13 mouse cellular contexts compared by ENCODE assay signal in the genomic region with DNA sequence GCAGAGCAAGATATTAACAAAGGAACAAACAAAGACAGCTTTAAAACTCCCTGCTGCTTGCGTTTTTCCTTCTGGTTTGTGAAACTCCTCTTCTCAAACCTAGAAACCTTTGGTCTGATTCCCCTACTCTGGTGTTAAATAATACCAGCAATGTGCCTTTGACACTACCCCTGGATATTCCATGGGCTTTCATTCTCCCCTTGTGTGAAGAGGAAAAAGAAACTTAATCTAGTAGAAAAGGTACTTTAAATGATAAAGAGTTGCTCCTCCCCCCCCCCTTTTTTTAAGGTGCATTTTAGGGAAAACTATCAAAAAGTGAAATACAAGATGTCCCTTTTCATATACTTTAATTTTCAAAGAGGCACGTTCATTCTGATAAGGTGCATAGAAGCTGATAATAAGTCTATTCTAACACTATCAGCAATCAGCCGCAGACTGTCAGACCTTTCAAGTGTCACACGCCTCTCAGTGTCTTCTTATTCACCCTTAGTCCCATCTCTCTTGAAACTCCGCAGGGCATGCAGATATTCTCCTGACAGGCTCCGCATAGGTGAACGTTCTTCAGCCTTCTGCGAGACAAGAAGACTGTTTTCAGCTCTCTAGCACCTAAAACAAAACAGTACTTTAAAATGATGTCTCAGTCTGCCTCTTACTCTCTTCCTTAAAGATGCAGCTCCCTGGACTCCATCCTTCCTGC.
DNase-seq lines count a peak whose midpoint lies in the region; ATAC-seq and TF ChIP-seq lines count a peak whose summit lies in the region.
"Had no signal": no experiment of that assay in that cellular context is flagged by ENCODE, and none has a peak within 500 bp of the region (broad histone marks: within the 10 kb centered on the region; RNA-seq: fewer than 3 reads in every experiment).

No protein-coding gene starts in this region.

- H3K27ac ChIP-seq in lung, embryonic 16.5 days (ENCODE audit: low read length): no peak overlapping the region
- peak overlapping the region; percentile 71 for H3K27ac ChIP-seq in forebrain, postnatal 0 days (ENCODE audit: low read depth, low read length)
- peak overlapping the region; percentile 74 for H3K27ac ChIP-seq in midbrain, embryonic 14.5 days (replicated peaks; ENCODE audit: low read depth, low read length)
- H3K27ac ChIP-seq: kidney, postnatal 0 days; limb, embryonic 12.5 days had no signal

- 31% methylated on average over 8 of the region's 8 CpGs for WGBS in lung, embryonic 16.5 days
- WGBS in forebrain, postnatal 0 days: 18% methylated on average over 8 of the region's 8 CpGs
- WGBS in midbrain, embryonic 14.5 days: 9% methylated on average over 8 of the region's 8 CpGs

- no peaks in the 10 kb centered on the region for H3K27me3 ChIP-seq in lung, embryonic 16.5 days (ENCODE audit: control insufficient read depth, insufficient read depth, low read depth, low read length)
- no peaks in the 10 kb centered on the region for H3K27me3 ChIP-seq in forebrain, postnatal 0 days (ENCODE audit: insufficient read depth, low read length)
- no peaks in the 10 kb centered on the region for H3K27me3 ChIP-seq in midbrain, embryonic 14.5 days (ENCODE audit: control insufficient read depth, insufficient read depth, low read length)
- H3K27me3 ChIP-seq: limb, embryonic 12.5 days had no signal

- no peaks in the 10 kb centered on the region for H3K9me3 ChIP-seq in lung, embryonic 16.5 days (ENCODE audit: control insufficient read depth, low read length)
- no peaks in the 10 kb centered on the region for H3K9me3 ChIP-seq in forebrain, postnatal 0 days (ENCODE audit: low read length)
- H3K9me3 ChIP-seq in midbrain, embryonic 14.5 days (ENCODE audit: control insufficient read depth, low read length): no peaks in the 10 kb centered on the region
- H3K9me3 ChIP-seq: limb, embryonic 12.5 days had no signal

- H3K4me1 ChIP-seq in lung, embryonic 16.5 days (replicated peaks; ENCODE audit: control insufficient read depth, insufficient read depth, low read length): no peaks in the 10 kb centered on the region; the same call in 1 of the 2 replicates
- peaks cover 10% of the 10 kb centered on the region; the same call in 1 of the 2 replicates for H3K4me1 ChIP-seq in forebrain, postnatal 0 days (ENCODE audit: insufficient read depth)
- peaks cover 15% of the 10 kb centered on the region for H3K4me1 ChIP-seq in midbrain, embryonic 14.5 days (ENCODE audit: control insufficient read depth, insufficient read depth, low read length)
- H3K4me1 ChIP-seq: limb, embryonic 12.5 days had no signal

- TF ChIP-seq CTCF in forebrain, postnatal 0 days (IDR thresholded peaks at IDR 0.05; ENCODE audit: low read depth): no peak

- DNase-seq in lung, postnatal 14 days: no peak
- peak; percentile 35 for DNase-seq in forebrain, postnatal 0 days
- DNase-seq in midbrain, embryonic 14.5 days: peak; percentile 43
- DNase-seq in ovary, postnatal 14 days (ENCODE audit: low spot score): no peak
- DNase-seq in kidney, adult 8-10 months: no peak
- no peak for DNase-seq in adrenal gland, postnatal 14 days
- DNase-seq: adrenal gland, adult 8-10 months; liver, postnatal 0 days; right cerebral cortex, postnatal 4 days had no signal

- H3K9ac ChIP-seq in lung, embryonic 16.5 days (ENCODE audit: low read length): no peak overlapping the region
- H3K9ac ChIP-seq in forebrain, postnatal 0 days: peak overlapping the region; percentile 10
- H3K9ac ChIP-seq in midbrain, embryonic 14.5 days (replicated peaks; ENCODE audit: low read length): peak overlapping the region; percentile 14
- H3K9ac ChIP-seq: limb, embryonic 12.5 days; liver, postnatal 0 days had no signal

- no peaks in the 10 kb centered on the region for H3K36me3 ChIP-seq in lung, embryonic 16.5 days (ENCODE audit: control insufficient read depth, insufficient read depth, low read length)
- no peaks in the 10 kb centered on the region for H3K36me3 ChIP-seq in forebrain, postnatal 0 days (ENCODE audit: insufficient read depth)
- no peaks in the 10 kb centered on the region for H3K36me3 ChIP-seq in midbrain, embryonic 14.5 days (ENCODE audit: control insufficient read depth, insufficient read depth, low read length)
- H3K36me3 ChIP-seq: limb, embryonic 12.5 days had no signal

- H3K4me2 ChIP-seq in lung, embryonic 16.5 days (ENCODE audit: low read depth, low read length): peak overlapping the region; percentile 34; the same call in 1 of the 2 replicates
- peak overlapping the region; percentile 30 for H3K4me2 ChIP-seq in forebrain, postnatal 0 days (ENCODE audit: low read depth)
- H3K4me2 ChIP-seq in midbrain, embryonic 14.5 days (ENCODE audit: low read length): peak overlapping the region; percentile 34
- H3K4me2 ChIP-seq: heart, embryonic 11.5 days; limb, embryonic 12.5 days had no signal

- no peak for ATAC-seq in lung, embryonic 16.5 days (ENCODE audit: low read depth)
- ATAC-seq in forebrain, postnatal 0 days: no peak
- ATAC-seq in midbrain, embryonic 14.5 days (ENCODE audit: low FRiP score, low TSS enrichment): no peak

- no peak overlapping the region for H3K4me3 ChIP-seq in lung, embryonic 16.5 days (ENCODE audit: low read length)
- no peak overlapping the region for H3K4me3 ChIP-seq in forebrain, postnatal 0 days (ENCODE audit: low read depth, low read length)
- H3K4me3 ChIP-seq in midbrain, embryonic 14.5 days (replicated peaks; ENCODE audit: low read depth, low read length): no peak overlapping the region
- H3K4me3 ChIP-seq: limb, embryonic 12.5 days had no signal

Comparison
In these comparisons a context has a peak if more than half of its experiments do, and no peak if none do; other contexts are left out.
1. DNase-seq: peak in forebrain, postnatal 0 days (single experiment) and midbrain, embryonic 14.5 days (single experiment); none in lung, postnatal 14 days (single experiment), ovary, postnatal 14 days (single experiment), kidney, adult 8-10 months (0 of 2) and adrenal gland, postnatal 14 days (single experiment).
2. Peak in every context shown above with its lines, with median percentiles within 50 percentile points of each other: H3K4me2 ChIP-seq.